Mouse (Mus musculus) gastrocnemius, adult 2 months (tissue): ENCODE results near the gene Tnfaip1. TPM values are rescaled to one million over a fixed set of nuclear protein-coding genes. Genes with fewer than 3 reads are reported as not detected.
"Not testable (repeated sequence)": the region's sequence is repeated elsewhere in the genome, so short reads cannot be mapped to it uniquely, and the experiment has no call there.

Experiments used
- DNase-seq: peaks from one replicate; pipeline ENCODE4 v3.0.0; 2022
- H3K27ac ChIP-seq: fragments of 200-600 bp; 2 replicates; pipeline ENCODE4 v1.8.1; 2022; ENCODE audit warnings: mild to moderate bottlenecking
- H3K4me3 ChIP-seq: fragments of 200-600 bp; 2 replicates; pipeline ENCODE4 v1.8.1; 2022; ENCODE audit warnings: mild to moderate bottlenecking, moderate library complexity
- CTCF ChIP-seq: fragments of 200-600 bp; IDR thresholded peaks from 2 replicates; pipeline ENCODE4 v1.8.1; 2022; ENCODE audit warnings: antibody characterized with exemption, mild to moderate bottlenecking, moderate library complexity
- intact Hi-C: fragments of 180-260 bp; cut with DNase I; formaldehyde crosslinking; loops from one replicate; pipeline ENCODE4 v1.15.1; 2025
- total RNA-seq, 2 experiments: library from RNA; stranded (reverse); gene quantifications; 2 replicates each; pipeline ENCODE4 v1.2.3; 2021

Gene Tnfaip1
- total RNA-seq, 2 experiments from 2014 or later: 45.7 to 49.8 TPM

GRCm38 (mm10) chr11:78534516-78534915, 1.6 kb downstream of the Tnfaip1 start:
- peak; percentile 11; the same call in 1 of the 2 replicates for TF ChIP-seq CTCF
- H3K4me3 ChIP-seq: peak overlapping the region; percentile 98
- no peak for DNase-seq
- peak overlapping the region; percentile 97 for H3K27ac ChIP-seq
- intact Hi-C loops: loop anchor here (2.0 kb wide), 1 partner anchor 22 kb away; the partner anchor contains the start of genes Poldip2 and Tmem199

- DNase-seq, intact Hi-C loops: not testable (repeated sequence)
- Histone ChIP-seq H3K4me3 (peak overlapping the region; percentile 48), H3K27ac (peak overlapping the region; percentile 80)
These were observed 4.6 kb downstream of the Tnfaip1 start for GRCm38 (mm10) chr11:78531515-78531914.

GRCm38 (mm10) chr11:78531046-78531445, 5.1 kb downstream of the Tnfaip1 start:
- DNase-seq: peak; percentile 54
- intact Hi-C loops: no loop called here
- H3K27ac ChIP-seq: peak overlapping the region; percentile 80

GRCm38 (mm10) chr11:78530001-78530400, 6.1 kb downstream of the Tnfaip1 start:
- no peak for DNase-seq
- no peak for TF ChIP-seq CTCF
- intact Hi-C loops: no loop called here
- Histone ChIP-seq H3K27ac (peak overlapping the region; percentile 80), H3K4me3 (peak overlapping the region; percentile 13; the same call in 1 of the 2 replicates)

More at GRCm38 (mm10) chr11:78531046-78531445, 5.1 kb downstream of the Tnfaip1 start:
- no peak for TF ChIP-seq CTCF
- H3K4me3 ChIP-seq: peak overlapping the region; percentile 48

- Histone ChIP-seq H3K27ac (no peak overlapping the region), H3K4me3 (no peak overlapping the region)
- TF ChIP-seq CTCF: no peak
- no peak for DNase-seq
- intact Hi-C loops: no loop called here
These were observed 7.4 kb downstream of the Tnfaip1 start for GRCm38 (mm10) chr11:78528714-78529113.

GRCm38 (mm10) chr11:78524838-78525237, 11.3 kb downstream of the Tnfaip1 start:
- no peak overlapping the region for H3K4me3 ChIP-seq
- no peak overlapping the region for H3K27ac ChIP-seq
- intact Hi-C loops: no loop called here
- no peak for TF ChIP-seq CTCF
- no peak for DNase-seq

GRCm38 (mm10) chr11:78523241-78523955, 12.7 kb downstream of the Tnfaip1 start:
- Histone ChIP-seq H3K27ac (peak overlapping the region; percentile 68), H3K4me3 (no peak overlapping the region)
- DNase-seq: no peak
- intact Hi-C loops: no loop called here
- TF ChIP-seq CTCF: no peak

DNA sequence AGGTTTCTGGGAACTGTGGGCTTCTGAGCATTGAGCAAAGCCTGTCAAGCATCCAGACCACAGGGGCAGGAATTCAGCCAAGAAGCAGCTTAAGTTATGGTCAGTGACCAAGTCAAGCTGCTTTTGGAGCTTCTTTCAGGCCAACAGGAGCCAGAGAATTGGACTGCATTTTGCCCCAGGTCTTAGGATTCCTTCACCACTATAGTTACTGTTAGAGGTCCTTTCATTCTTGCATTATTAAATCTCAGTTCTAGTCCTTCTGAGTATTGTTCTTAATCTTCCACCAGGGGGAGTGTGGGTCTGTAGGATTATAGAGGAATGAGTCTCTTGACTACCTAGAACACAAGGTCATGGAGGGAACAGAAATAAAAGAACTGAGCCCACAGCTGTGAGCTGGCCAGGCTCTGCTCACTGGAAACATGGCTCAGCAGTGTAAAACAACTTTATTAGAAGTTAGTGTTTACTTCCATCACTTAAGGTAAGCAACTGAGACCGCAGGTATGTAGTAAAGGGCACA, 13.6 kb downstream of the Tnfaip1 start:
- Histone ChIP-seq H3K27ac (peak overlapping the region; percentile 68), H3K4me3 (no peak overlapping the region)
- intact Hi-C loops: no loop called here
- TF ChIP-seq CTCF: peak; percentile 57
- peak; percentile 44 for DNase-seq

DNA sequence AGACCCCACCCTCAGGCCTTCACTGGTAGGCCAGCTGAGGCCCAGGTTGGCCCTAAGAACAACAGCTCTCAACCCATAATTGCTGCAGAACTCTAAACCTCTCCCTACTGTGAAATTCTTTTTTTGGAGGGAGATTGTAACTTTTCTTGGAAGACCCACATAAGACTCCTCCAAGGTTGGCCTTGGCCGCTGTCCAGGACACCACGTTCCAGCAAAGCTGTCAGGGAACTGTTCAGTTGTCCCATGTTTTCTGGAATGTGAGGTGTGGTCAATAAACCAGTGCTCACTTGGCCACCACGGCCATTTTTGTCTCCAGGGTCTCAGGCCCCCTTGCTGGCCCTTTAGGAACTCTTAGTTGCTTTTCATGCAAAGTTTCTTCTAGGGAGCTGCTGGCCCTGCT, 14.3 kb downstream of the Tnfaip1 start:
- H3K4me3 ChIP-seq: no peak overlapping the region
- intact Hi-C loops: no loop called here
- peak; percentile 48 for DNase-seq
- peak overlapping the region; percentile 68 for H3K27ac ChIP-seq
- TF ChIP-seq CTCF: no peak

GRCm38 (mm10) chr11:78518931-78519330, 17.2 kb downstream of the Tnfaip1 start:
- intact Hi-C loops: no loop called here
- no peak for DNase-seq
- Histone ChIP-seq H3K27ac (no peak overlapping the region), H3K4me3 (no peak overlapping the region)
- TF ChIP-seq CTCF: no peak

- no peak for DNase-seq
- Histone ChIP-seq H3K4me3 (no peak overlapping the region), H3K27ac (no peak overlapping the region)
- peak; percentile 45 for TF ChIP-seq CTCF
- intact Hi-C loops: no loop called here
These were observed 20.4 kb downstream of the Tnfaip1 start for GRCm38 (mm10) chr11:78515549-78516325.

DNA sequence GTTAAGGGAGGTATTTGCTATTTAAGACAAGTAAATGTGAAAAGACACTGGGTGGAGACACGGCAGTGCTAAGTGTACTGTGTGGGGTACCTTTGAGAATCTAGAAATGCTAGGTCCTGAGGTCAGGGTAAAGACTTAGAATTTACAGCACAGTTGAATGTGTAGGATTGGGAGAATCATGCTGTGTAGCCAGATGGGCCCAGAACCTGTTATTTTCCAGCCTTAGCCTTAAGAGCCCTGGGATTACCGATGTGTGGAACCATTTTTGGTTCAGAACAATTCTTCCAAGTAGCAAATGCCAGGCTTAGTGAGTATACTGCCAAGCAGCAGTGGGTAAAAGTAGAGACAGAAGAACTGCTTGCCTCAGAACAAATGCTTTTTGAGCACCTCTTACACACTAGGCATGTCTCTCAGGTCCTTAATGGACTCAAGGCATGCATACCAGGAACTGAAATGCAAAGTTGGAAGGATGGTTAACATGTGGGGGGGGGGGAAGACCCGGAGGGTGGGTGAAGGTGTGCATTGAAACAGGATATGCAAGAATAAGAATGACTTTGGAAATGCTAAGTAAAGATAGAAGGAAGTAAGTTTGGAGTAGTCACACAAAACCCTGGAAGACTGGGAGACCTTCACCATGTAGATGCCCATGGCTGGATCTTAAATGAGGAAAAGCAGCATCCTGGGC, 22.9 kb downstream of the Tnfaip1 start:
- DNase-seq: no peak
- intact Hi-C loops: loop anchor here (2.0 kb wide), 1 partner anchor 22 kb away; no protein-coding TSS in a partner anchor
- H3K4me3 ChIP-seq: peak overlapping the region; percentile 79
- H3K27ac ChIP-seq: peak overlapping the region; percentile 97; the same call in 1 of the 2 replicates
- no peak for TF ChIP-seq CTCF
